Mouse (Mus musculus) cerebellum, postnatal 25 days (tissue): ENCODE results near the gene Cldn12.

Experiments used
- DNase-seq, 2 experiments: peaks; one replicate each; pipeline ENCODE4 v3.0.0; 2021; ENCODE audit warnings: mixed read lengths in 2 of 2

Cldn12 gene

GRCm38 (mm10) chr5:5494269-5495005 is 20.3 kb downstream of the Cldn12 start:
- DNase-seq = peak; percentile 35 to 53

- no peak for DNase-seq
Measured at GRCm38 (mm10) chr5:5492163-5492562, 22.6 kb downstream of the Cldn12 start.

- DNase-seq = no peak
Measured at GRCm38 (mm10) chr5:5486071-5486470, 28.7 kb downstream of the Cldn12 start.

DNA sequence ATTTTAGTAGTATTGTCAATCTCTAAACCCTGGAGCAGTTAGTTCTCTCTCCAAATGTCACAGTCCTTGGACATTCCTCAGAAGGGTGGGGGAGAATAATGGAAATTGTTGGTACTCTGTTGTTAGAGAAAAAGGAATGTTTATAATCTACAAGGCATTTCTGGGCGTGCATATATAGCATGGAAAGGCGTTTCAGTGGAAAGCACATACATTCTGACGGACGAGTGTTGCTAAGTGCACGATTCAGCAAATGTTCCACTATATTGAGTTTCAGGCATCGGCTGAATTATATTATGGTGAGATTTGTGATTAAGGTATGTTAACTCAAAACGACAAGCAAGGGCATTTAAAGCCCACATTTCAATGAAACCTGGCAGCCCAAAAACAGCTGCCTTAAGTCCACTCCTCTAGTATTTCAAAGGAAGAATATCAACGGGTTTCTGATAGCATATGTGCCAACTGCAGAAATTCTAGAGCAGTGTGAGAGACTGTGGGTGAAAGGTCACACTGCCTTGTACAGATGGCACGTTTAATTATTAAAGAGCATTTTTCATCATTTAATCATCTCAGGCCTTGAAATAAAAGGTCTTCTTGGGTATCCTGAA is 31.4 kb downstream of the Cldn12 start:
- no peak for DNase-seq

GRCm38 (mm10) chr5:5481662-5482061 is 33.1 kb downstream of the Cldn12 start:
- no peak for DNase-seq

GRCm38 (mm10) chr5:5479043-5479442 is 35.7 kb downstream of the Cldn12 start, which contains the start of gene 1700015F17Rik:
1700015F17Rik (minus strand) TSS chr5:5479143.
- no peak for DNase-seq

GRCm38 (mm10) chr5:5476133-5476532 is 38.6 kb downstream of the Cldn12 start:
- no peak for DNase-seq

DNA sequence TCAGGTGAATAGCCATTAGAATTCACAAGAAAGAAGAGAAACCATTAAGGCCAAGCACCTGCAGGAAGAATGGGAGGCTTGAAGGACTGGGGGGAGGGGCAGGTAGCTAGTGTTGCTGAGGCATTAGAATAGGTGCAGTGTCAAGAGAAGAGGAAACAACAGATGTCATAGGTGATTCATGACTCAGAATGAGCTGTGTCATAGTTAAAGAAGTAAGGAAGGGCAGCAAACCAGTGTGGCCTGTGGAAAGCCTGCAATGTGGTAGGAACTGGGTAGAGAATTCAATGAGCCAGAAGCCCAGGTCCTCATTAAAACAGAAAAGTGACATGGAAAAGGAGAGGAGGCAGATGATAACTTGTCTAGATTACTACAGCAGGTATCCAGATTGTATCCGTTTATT is 49.5 kb downstream of the Cldn12 start:
- DNase-seq = no peak
